Comparison of ENCODE assay signal across 8 mouse cellular contexts in genomic region chr17:46645561-46646321, GRCm38 (mm10). TPM values are rescaled to one million over a fixed set of nuclear protein-coding genes. Genes with fewer than 3 reads are reported as not detected.
A peak's percentile ranks its signal among the peaks of the same experiment; 100 is the strongest.
DNase-seq lines count a peak whose midpoint lies in the region; ATAC-seq and TF ChIP-seq lines count a peak whose summit lies in the region.

Gene Klc4, minus strand, starts transcription at chr17:46646022.
Gene Mrpl2, plus strand, starts transcription at chr17:46646229.

- DNase-seq in 3134 (ENCODE audit: extremely low read depth, insufficient read length, low spot score) = peak; percentile 100
- peak; percentile 95 to 98 for DNase-seq in adrenal gland, postnatal 36 days
- peak; percentile 98 to 99 for DNase-seq in heart, adult 18-20 months
- DNase-seq in kidney, adult 2 months = peak; percentile 99
- DNase-seq in spleen, adult 2 months (ENCODE audit: low read depth in 1 of 2, low spot score in 2 of 2) = peak; percentile 98

- no peak for TF ChIP-seq CTCF in kidney, adult 2 months (conservative IDR thresholded peaks at IDR 0.05; ENCODE audit: insufficient read depth, insufficient read length, low read depth, low read length)
- no peak for TF ChIP-seq CTCF in spleen, adult 2 months (IDR thresholded peaks at IDR 0.05; ENCODE audit: extremely low read depth, insufficient read depth, insufficient read length, insufficient replicate concordance)

- no peaks in the 10 kb centered on the region for H3K9me3 ChIP-seq in embryonic facial prominence, embryonic 13.5 days
- no peaks in the 10 kb centered on the region for H3K9me3 ChIP-seq in limb, embryonic 12.5 days
- H3K9me3 ChIP-seq in midbrain, embryonic 15.5 days = no peaks in the 10 kb centered on the region

- ATAC-seq in embryonic facial prominence, embryonic 13.5 days (ENCODE audit: insufficient number of reproducible peaks, insufficient read depth, low FRiP score, low TSS enrichment, low read depth) = peak; percentile 68
- peak; percentile 58 for ATAC-seq in limb, embryonic 12.5 days (ENCODE audit: insufficient number of reproducible peaks, insufficient read depth, low FRiP score, low TSS enrichment, low read depth)
- peak; percentile 69 for ATAC-seq in midbrain, embryonic 15.5 days (replicated peaks)

- TF ChIP-seq POLR2A in kidney, adult 2 months (IDR thresholded peaks at IDR 0.05; ENCODE audit: low read depth, low read length) = peak; percentile 56
- TF ChIP-seq POLR2A in spleen, adult 2 months (IDR thresholded peaks at IDR 0.05; ENCODE audit: low read depth, low read length) = peak; percentile 75

- peak within 1 kb of the TSS; percentile 77 for H3K4me3 ChIP-seq in embryonic facial prominence, embryonic 13.5 days
- peak within 1 kb of the TSS; percentile 94 for H3K4me3 ChIP-seq in kidney, adult 2 months (ENCODE audit: insufficient read depth, low read depth, low read length)
- H3K4me3 ChIP-seq in limb, embryonic 12.5 days (replicated peaks) = peak within 1 kb of the TSS; percentile 77
- peak within 1 kb of the TSS; percentile 72 for H3K4me3 ChIP-seq in midbrain, embryonic 15.5 days
- H3K4me3 ChIP-seq in spleen, adult 2 months (ENCODE audit: extremely low read depth, insufficient read depth, insufficient read length) = peak within 1 kb of the TSS; percentile 79

- WGBS in embryonic facial prominence, embryonic 13.5 days = under 1% methylated on average over 53 of the region's 53 CpGs
- WGBS in kidney, adult 2 months = 1% methylated on average over 53 of the region's 53 CpGs
- WGBS in limb, embryonic 12.5 days = under 1% methylated on average over 53 of the region's 53 CpGs
- WGBS in midbrain, embryonic 15.5 days = under 1% methylated on average over 53 of the region's 53 CpGs
- WGBS in spleen, adult 2 months = under 1% methylated on average over 53 of the region's 53 CpGs

- peak within 1 kb of the TSS; percentile 95 for H3K4me2 ChIP-seq in embryonic facial prominence, embryonic 13.5 days
- H3K4me2 ChIP-seq in limb, embryonic 12.5 days = peak within 1 kb of the TSS; percentile 90
- peak within 1 kb of the TSS; percentile 70 for H3K4me2 ChIP-seq in midbrain, embryonic 15.5 days

- H3K36me3 ChIP-seq in embryonic facial prominence, embryonic 13.5 days = peaks cover 20% of the 10 kb centered on the region
- H3K36me3 ChIP-seq in kidney, adult 2 months (ENCODE audit: control insufficient read depth, insufficient read depth, low read length) = peaks cover 3% of the 10 kb centered on the region
- peaks cover 34% of the 10 kb centered on the region for H3K36me3 ChIP-seq in limb, embryonic 12.5 days
- peaks cover 13% of the 10 kb centered on the region for H3K36me3 ChIP-seq in midbrain, embryonic 15.5 days (replicated peaks)
- H3K36me3 ChIP-seq in spleen, adult 2 months (ENCODE audit: control insufficient read depth, insufficient read depth, low read length) = peaks cover 6% of the 10 kb centered on the region

- peaks cover 32% of the 10 kb centered on the region for H3K4me1 ChIP-seq in embryonic facial prominence, embryonic 13.5 days
- peaks cover 9% of the 10 kb centered on the region; the same call in 1 of the 2 replicates for H3K4me1 ChIP-seq in kidney, adult 2 months (ENCODE audit: control insufficient read depth, insufficient read depth, low read length)
- H3K4me1 ChIP-seq in limb, embryonic 12.5 days (replicated peaks) = peaks cover 29% of the 10 kb centered on the region
- peaks cover 36% of the 10 kb centered on the region for H3K4me1 ChIP-seq in midbrain, embryonic 15.5 days
- peaks cover 10% of the 10 kb centered on the region; the same call in 1 of the 2 replicates for H3K4me1 ChIP-seq in spleen, adult 2 months (ENCODE audit: control insufficient read depth, insufficient read depth, insufficient read length)

- H3K27ac ChIP-seq in embryonic facial prominence, embryonic 13.5 days = peak within 1 kb of the TSS; percentile 73
- H3K27ac ChIP-seq in kidney, adult 2 months (ENCODE audit: insufficient read depth, low read depth, low read length) = peak within 1 kb of the TSS; percentile 94
- H3K27ac ChIP-seq in limb, embryonic 12.5 days = peak within 1 kb of the TSS; percentile 79
- H3K27ac ChIP-seq in midbrain, embryonic 15.5 days = peak within 1 kb of the TSS; percentile 90
- H3K27ac ChIP-seq in spleen, adult 2 months (ENCODE audit: insufficient read depth, low read length) = peak within 1 kb of the TSS; percentile 78

- no peaks in the 10 kb centered on the region for H3K27me3 ChIP-seq in embryonic facial prominence, embryonic 13.5 days
- H3K27me3 ChIP-seq in kidney, adult 2 months (replicated peaks; ENCODE audit: control insufficient read depth, insufficient read depth, low read length) = no peaks in the 10 kb centered on the region
- no peaks in the 10 kb centered on the region for H3K27me3 ChIP-seq in limb, embryonic 12.5 days
- H3K27me3 ChIP-seq in midbrain, embryonic 15.5 days (replicated peaks) = no peaks in the 10 kb centered on the region
- H3K27me3 ChIP-seq in spleen, adult 2 months (ENCODE audit: control insufficient read depth, insufficient read depth, low read length) = no peaks in the 10 kb centered on the region

- H3K9ac ChIP-seq in embryonic facial prominence, embryonic 13.5 days = peak within 1 kb of the TSS; percentile 86
- peak within 1 kb of the TSS; percentile 70 for H3K9ac ChIP-seq in limb, embryonic 12.5 days (replicated peaks)
- peak within 1 kb of the TSS; percentile 67 for H3K9ac ChIP-seq in midbrain, embryonic 15.5 days

RNA-seq across cellular contexts. Expression of gene Klc4, which starts in this region (rescaled TPM):
- total RNA-seq in adrenal gland, postnatal 36 days (2021) = 10 to 100 TPM; 35.3 to 50.3 TPM
- 21.8 and 26.3 TPM in 2 replicates for polyA plus RNA-seq in embryonic facial prominence, embryonic 13.5 days (2015; fragmentation: Nextera tagmentation; extraction: Ambion mirVana)
- 10 to 100 TPM; 25.9 to 26.8 TPM for total RNA-seq in heart, adult 18-20 months (2021)
- 60.7 and 62.8 TPM in 2 replicates for polyA plus RNA-seq in kidney, adult 2 months (2012; rRNA removed)
- 27.2 and 27.6 TPM in 2 replicates for polyA plus RNA-seq in limb, embryonic 12.5 days (2016; fragmentation: Nextera tagmentation; extraction: Ambion mirVana)
- polyA plus RNA-seq in midbrain, embryonic 15.5 days (2015; fragmentation: Nextera tagmentation; extraction: Ambion mirVana) = 42.5 and 44.5 TPM in 2 replicates
- 14.2 and 14.6 TPM in 2 replicates for polyA plus RNA-seq in spleen, adult 2 months (2012; rRNA removed)

RNA-seq across cellular contexts. Expression of gene Mrpl2, which starts in this region (rescaled TPM):
- 100 to 1,000 TPM in 1 of 2 experiments, 10 to 100 TPM in 1; 92.6 to 114 TPM for total RNA-seq in adrenal gland, postnatal 36 days (2021)
- 92.7 and 95.4 TPM in 2 replicates for polyA plus RNA-seq in embryonic facial prominence, embryonic 13.5 days (2015; fragmentation: Nextera tagmentation; extraction: Ambion mirVana)
- total RNA-seq in heart, adult 18-20 months (2021) = 100 to 1,000 TPM; 136 to 141 TPM
- 116 and 134 TPM in 2 replicates for polyA plus RNA-seq in kidney, adult 2 months (2012; rRNA removed)
- polyA plus RNA-seq in limb, embryonic 12.5 days (2016; fragmentation: Nextera tagmentation; extraction: Ambion mirVana) = 99.5 and 112 TPM in 2 replicates
- polyA plus RNA-seq in midbrain, embryonic 15.5 days (2015; fragmentation: Nextera tagmentation; extraction: Ambion mirVana) = 60.6 and 74.5 TPM in 2 replicates
- 48.3 and 49.8 TPM in 2 replicates for polyA plus RNA-seq in spleen, adult 2 months (2012; rRNA removed)

Comparison
In these comparisons a context has a peak if more than half of its experiments do, and no peak if none do; other contexts are left out.
1. Peak in every context shown above with its lines: DNase-seq, ATAC-seq, H3K4me3 ChIP-seq and H3K27ac ChIP-seq.